Mouse (Mus musculus) cerebral cortex, adult 2 months (tissue): ENCODE data around the gene Vti1a.

ENCODE experiments used
- WGBS: fragments of 180-500 bp; shearing (Covaris S2); methylation state at CpG from one replicate; pipeline ENCODE4 v1.1.7; 2018; 5-methylcytosine and 5-hydroxymethylcytosine counted together

The Vti1a gene

GRCm38 (mm10) chr19:55561469-55561868, 245.4 kb downstream of the Vti1a start:
- 81% methylated on average over 10 of the region's 10 CpGs for WGBS

GRCm38 (mm10) chr19:55562487-55563147, 246.5 kb downstream of the Vti1a start:
- WGBS = 85% methylated on average over 14 of the region's 14 CpGs

- WGBS = 79% methylated on average over 15 of the region's 15 CpGs
Observed at GRCm38 (mm10) chr19:55563148-55563651, 247.1 kb downstream of the Vti1a start.

GRCm38 (mm10) chr19:55564104-55564938, 248.2 kb downstream of the Vti1a start:
- WGBS = 90% methylated on average over 13 of the region's 13 CpGs

GRCm38 (mm10) chr19:55565111-55565510, 249.0 kb downstream of the Vti1a start:
- 96% methylated on average over 11 of the region's 11 CpGs for WGBS

- WGBS = 83% methylated on average over 6 of the region's 6 CpGs
Observed at GRCm38 (mm10) chr19:55565523-55566369, 249.7 kb downstream of the Vti1a start.

- WGBS = 90% methylated on average over 7 of the region's 7 CpGs
Observed at GRCm38 (mm10) chr19:55569114-55569513, 253.0 kb downstream of the Vti1a start.

- 85% methylated on average over 12 of the region's 12 CpGs for WGBS
Observed at GRCm38 (mm10) chr19:55569894-55570293, 253.8 kb downstream of the Vti1a start.

- 71% methylated on average over 9 of the region's 9 CpGs for WGBS
Observed at GRCm38 (mm10) chr19:55570520-55571296, 254.6 kb downstream of the Vti1a start.

GRCm38 (mm10) chr19:55571486-55571885, 255.4 kb downstream of the Vti1a start:
- WGBS = 86% methylated on average over 8 of the region's 8 CpGs

GRCm38 (mm10) chr19:55577306-55578042, 261.4 kb downstream of the Vti1a start:
- WGBS = 81% methylated on average over 25 of the region's 25 CpGs

- WGBS = 51% methylated on average over 17 of the region's 17 CpGs
Observed at GRCm38 (mm10) chr19:55578094-55579085, 262.3 kb downstream of the Vti1a start.

- 89% methylated on average over 4 of the region's 4 CpGs for WGBS
Observed at GRCm38 (mm10) chr19:55579310-55579709, 263.2 kb downstream of the Vti1a start.

GRCm38 (mm10) chr19:55580152-55580551, 264.1 kb downstream of the Vti1a start:
- 97% methylated on average over 8 of the region's 8 CpGs for WGBS

- 91% methylated on average over 6 of the region's 6 CpGs for WGBS
Observed at GRCm38 (mm10) chr19:55580667-55581066, 264.6 kb downstream of the Vti1a start.

- 54% methylated on average over 16 of the region's 16 CpGs for WGBS
Observed at GRCm38 (mm10) chr19:55582896-55583653, 267.0 kb downstream of the Vti1a start.

GRCm38 (mm10) chr19:55585270-55586224, 269.5 kb downstream of the Vti1a start:
- WGBS = 81% methylated on average over 18 of the region's 18 CpGs
